Mouse (Mus musculus) embryonic stem cell, embryonic (primary cell): Measurements from ENCODE around the gene Grb10.

Experiments
- CTCF ChIA-PET, 4 experiments: fragments of 300-600 bp in 2 of 4; fragments of 350-600 bp in 2 of 4; sonication (Branson Sonifier 250); formaldehyde crosslinking; loops; one replicate each; lab custom pipeline; 2022; ENCODE audit warnings: inconsistent platforms in 2 of 4; lab: Charles Lee
- POLR2A ChIA-PET, 4 experiments: fragments of 300-600 bp in 2 of 4; fragments of 350-600 bp in 2 of 4; sonication (Branson Sonifier 250); formaldehyde crosslinking; loops; one replicate each; lab custom pipeline; 2022; ENCODE audit warnings: antibody characterized with exemption in 4 of 4, inconsistent platforms in 1 of 4; lab: Charles Lee

Grb10 gene

GRCm38 (mm10) chr11:12038470-12038985 is at the start of gene Grb10:
TSS of gene Grb10 (minus strand) at chr11:12038683.
- ChIA-PET CTCF (no interaction called here), POLR2A (no interaction called here)

- CTCF ChIA-PET: no interaction called here
- POLR2A ChIA-PET: no interaction called here
Measured at GRCm38 (mm10) chr11:12081638-12082037, 43.2 kb upstream of the Grb10 start.

- CTCF ChIA-PET: no interaction called here
Measured at GRCm38 (mm10) chr11:12079231-12079630, 40.7 kb upstream of the Grb10 start.

GRCm38 (mm10) chr11:12075449-12075848 is 37.0 kb upstream of the Grb10 start:
- ChIA-PET CTCF (no interaction called here), POLR2A (no interaction called here)

More at GRCm38 (mm10) chr11:12079231-12079630, 40.7 kb upstream of the Grb10 start:
- POLR2A ChIA-PET: no interaction called here

GRCm38 (mm10) chr11:12073394-12074226 is 35.1 kb upstream of the Grb10 start:
- POLR2A ChIA-PET: interaction anchor here in 1 of 4 experiments (0.7 kb wide), 1 partner anchor 811 kb away, joined by 3 read pairs; no protein-coding TSS in a partner anchor
- CTCF ChIA-PET: no interaction called here

GRCm38 (mm10) chr11:12072322-12072721 is 33.8 kb upstream of the Grb10 start:
- ChIA-PET CTCF (no interaction called here), POLR2A (no interaction called here)

- CTCF ChIA-PET: no interaction called here
- POLR2A ChIA-PET: no interaction called here
Measured at GRCm38 (mm10) chr11:12059005-12059404, 20.5 kb upstream of the Grb10 start.

GRCm38 (mm10) chr11:12048547-12049327 is 10.3 kb upstream of the Grb10 start:
- CTCF ChIA-PET: no interaction called here
- POLR2A ChIA-PET: no interaction called here

GRCm38 (mm10) chr11:12048135-12048534 is 9.7 kb upstream of the Grb10 start:
- POLR2A ChIA-PET: no interaction called here
- CTCF ChIA-PET: no interaction called here

GRCm38 (mm10) chr11:12044245-12044644 is 5.8 kb upstream of the Grb10 start:
- ChIA-PET CTCF (interaction anchor here in 1 of 4 experiments (0.5 kb wide), 1 partner anchor 256 kb away, joined by 3 read pairs; no protein-coding TSS in a partner anchor), POLR2A (no interaction called here)

GRCm38 (mm10) chr11:12041787-12042186 is 3.3 kb upstream of the Grb10 start:
- CTCF ChIA-PET: no interaction called here
- POLR2A ChIA-PET: interaction anchor here in 1 of 4 experiments (0.9 kb wide), 1 partner anchor 16 kb away, joined by 4 read pairs; no protein-coding TSS in a partner anchor

- CTCF ChIA-PET: no interaction called here
- POLR2A ChIA-PET: interaction anchor here in 1 of 4 experiments (0.9 kb wide), 1 partner anchor 15 kb away, joined by 4 read pairs; no protein-coding TSS in a partner anchor
Measured at GRCm38 (mm10) chr11:12041379-12041778, 2.9 kb upstream of the Grb10 start.

GRCm38 (mm10) chr11:12040391-12040790 is 1.9 kb upstream of the Grb10 start:
- POLR2A ChIA-PET: interaction anchor here in 1 of 4 experiments (0.6 kb wide), 1 partner anchor 14 kb away, joined by 3 read pairs; no protein-coding TSS in a partner anchor
- CTCF ChIA-PET: interaction anchor here in 2 of 4 experiments (0.5 to 1.0 kb wide), 4 partner anchors 14 to 1269 kb away, joined by 3 to 6 read pairs (median 4); no protein-coding TSS in a partner anchor

GRCm38 (mm10) chr11:12039748-12040147 is 1.3 kb upstream of the Grb10 start:
- ChIA-PET CTCF (interaction anchor here in 2 of 4 experiments (0.7 to 1.0 kb wide), 2 partner anchors 14 to 782 kb away, joined by 4 read pairs; no protein-coding TSS in a partner anchor), POLR2A (no interaction called here)

GRCm38 (mm10) chr11:12039098-12039497 is 615 bp upstream of the Grb10 start:
- ChIA-PET POLR2A (no interaction called here), CTCF (no interaction called here)

- CTCF ChIA-PET: no interaction called here
- POLR2A ChIA-PET: no interaction called here
Measured at GRCm38 (mm10) chr11:12037689-12038469, 604 bp downstream of the Grb10 start.

- ChIA-PET CTCF (no interaction called here), POLR2A (interaction anchor here in 1 of 4 experiments (0.7 kb wide), 1 partner anchor 10 kb away, joined by 4 read pairs; no protein-coding TSS in a partner anchor)
Measured at GRCm38 (mm10) chr11:12037075-12037686, 1.3 kb downstream of the Grb10 start.
